Mouse (Mus musculus) limb, embryonic 12.5 days (tissue): ENCODE measurements at regions not wholly inside any gene's neighbourhood (a gene's known extent, or its start where the extent isn't known, plus 50 kb on each side); places are given as distances from the start of the nearest gene placed in this dataset.

Experiments
- ATAC-seq: fragments of 200-750 bp; cut with Nextera tagmentation; 2 replicates; pipeline ENCODE4 v1.8.0; 2017; ENCODE audit warnings: low read depth, moderate TSS enrichment; ENCODE audit not compliant: insufficient number of reproducible peaks, insufficient read depth, low FRiP score, low TSS enrichment
- H3K27ac ChIP-seq: fragments of 300-500 bp; sonication (generic); 2 replicates; pipeline ENCODE4 v1.5.1; 2016; ENCODE audit warnings: mild to moderate bottlenecking, moderate library complexity
- H3K27me3 ChIP-seq: fragments of 300-500 bp; sonication (generic); 2 replicates; pipeline ENCODE4 v1.6.1; 2016; ENCODE audit warnings: mild to moderate bottlenecking, moderate library complexity
- H3K36me3 ChIP-seq: fragments of 300-500 bp; sonication (generic); 2 replicates; pipeline ENCODE4 v1.6.1; 2016; ENCODE audit warnings: mild to moderate bottlenecking, moderate library complexity
- H3K4me1 ChIP-seq: fragments of 300-500 bp; sonication (generic); replicated peaks from 2 replicates; pipeline ENCODE4 v1.6.1; 2016
- H3K4me2 ChIP-seq: fragments of 300-500 bp; sonication (generic); 2 replicates; pipeline ENCODE4 v1.6.1; 2016; ENCODE audit warnings: mild to moderate bottlenecking, moderate library complexity
- H3K4me3 ChIP-seq: fragments of 300-500 bp; sonication (generic); replicated peaks from 2 replicates; pipeline ENCODE4 v1.5.1; 2016; ENCODE audit warnings: mild to moderate bottlenecking
- H3K9ac ChIP-seq: fragments of 300-500 bp; sonication (generic); replicated peaks from 2 replicates; pipeline ENCODE4 v1.6.1; 2016; ENCODE audit warnings: mild to moderate bottlenecking, moderate library complexity
- H3K9me3 ChIP-seq: fragments of 300-500 bp; sonication (generic); 2 replicates; pipeline ENCODE4 v1.6.1; 2016; ENCODE audit warnings: mild to moderate bottlenecking, moderate library complexity
- WGBS: fragments of 180-500 bp; shearing (Covaris S2); methylation state at CpG from one replicate; pipeline ENCODE4 v1.1.7; 2016; 5-methylcytosine and 5-hydroxymethylcytosine counted together

DNA sequence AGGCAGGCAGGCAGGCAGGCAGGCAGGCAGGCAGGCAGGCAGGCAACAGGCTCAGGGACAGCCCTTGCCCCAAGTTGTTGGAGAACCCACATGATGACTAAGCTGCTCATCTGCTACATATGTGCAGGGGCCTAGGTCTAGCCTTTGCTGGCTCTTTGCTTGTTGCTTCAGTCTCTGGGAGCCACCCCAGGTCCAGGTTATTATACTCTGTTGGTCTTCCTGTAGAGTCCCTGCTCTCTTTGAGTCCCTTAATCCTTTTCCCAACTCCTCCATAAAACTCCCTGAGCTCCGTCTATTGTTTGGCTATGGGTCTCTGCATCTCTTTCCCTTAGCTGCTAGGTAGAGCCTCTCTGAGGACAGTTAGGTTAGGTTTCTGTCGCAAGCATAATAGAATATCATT, 189.8 kb upstream of the Gm5148 start:
- Histone ChIP-seq H3K9me3 (no peaks in the 10 kb centered on the region), H3K4me3 (no peak overlapping the region), H3K27ac (no peak overlapping the region), H3K36me3 (no peaks in the 10 kb centered on the region), H3K4me1 (peaks cover 6% of the 10 kb centered on the region), H3K4me2 (no peak overlapping the region), H3K27me3 (no peaks in the 10 kb centered on the region), H3K9ac (no peak overlapping the region)
- no peak for ATAC-seq
- WGBS, result 89% methylated on average over 2 of the region's 2 CpGs

DNA sequence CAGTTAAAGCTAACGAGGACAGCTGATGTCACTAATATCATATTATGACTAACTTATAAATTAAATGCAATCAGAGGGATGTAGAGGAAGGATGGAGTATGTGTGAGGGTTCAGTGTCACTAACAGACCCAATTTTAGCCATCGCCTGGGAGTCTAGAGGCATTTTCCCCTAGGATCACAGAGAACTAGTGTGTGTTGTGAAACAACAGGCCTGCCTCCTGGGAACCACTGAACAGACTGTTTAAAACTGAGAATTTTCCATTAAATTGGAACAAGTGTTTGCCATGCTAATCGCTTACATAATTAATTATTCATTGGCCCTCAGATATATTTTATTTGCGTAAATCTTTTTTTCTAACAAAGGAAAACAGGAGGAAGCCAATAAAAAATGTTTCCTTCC, 185.5 kb upstream of the Gm5148 start:
- Histone ChIP-seq H3K27me3 (no peaks in the 10 kb centered on the region), H3K9ac (no peak overlapping the region), H3K4me3 (no peak overlapping the region), H3K36me3 (no peaks in the 10 kb centered on the region), H3K27ac (no peak overlapping the region), H3K4me1 (peaks cover 20% of the 10 kb centered on the region), H3K9me3 (no peaks in the 10 kb centered on the region), H3K4me2 (no peak overlapping the region)
- ATAC-seq, result no peak
- WGBS, result 91% methylated on average over 4 of the region's 4 CpGs

DNA sequence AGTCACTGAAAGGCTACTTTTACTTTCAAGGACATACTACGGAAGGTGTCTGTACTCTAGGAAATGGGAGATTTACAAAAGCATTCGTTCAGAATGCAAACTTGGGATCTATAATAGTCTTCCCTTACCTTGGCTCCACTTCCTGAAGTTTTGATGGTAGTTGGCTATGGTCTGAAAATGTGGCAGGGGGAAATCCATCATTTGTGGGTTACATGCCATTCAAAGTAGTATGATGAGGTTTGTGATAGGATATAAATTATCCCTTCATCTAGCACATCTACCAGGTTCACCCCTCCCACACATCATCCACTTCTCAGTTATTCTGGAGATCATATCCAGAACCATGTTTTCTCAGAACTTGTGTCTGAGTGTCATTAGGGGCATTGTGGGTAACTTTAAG, 184.7 kb upstream of the Gm5148 start:
- 89% methylated on average over 2 of the region's 2 CpGs for WGBS
- no peak overlapping the region for H3K4me3 ChIP-seq
- H3K4me1 ChIP-seq, result peaks cover 20% of the 10 kb centered on the region
- no peak overlapping the region for H3K27ac ChIP-seq
- ATAC-seq, result no peak
- H3K27me3 ChIP-seq, result no peaks in the 10 kb centered on the region
- no peaks in the 10 kb centered on the region for H3K9me3 ChIP-seq
- H3K9ac ChIP-seq, result no peak overlapping the region
- no peaks in the 10 kb centered on the region for H3K36me3 ChIP-seq
- no peak overlapping the region for H3K4me2 ChIP-seq

DNA sequence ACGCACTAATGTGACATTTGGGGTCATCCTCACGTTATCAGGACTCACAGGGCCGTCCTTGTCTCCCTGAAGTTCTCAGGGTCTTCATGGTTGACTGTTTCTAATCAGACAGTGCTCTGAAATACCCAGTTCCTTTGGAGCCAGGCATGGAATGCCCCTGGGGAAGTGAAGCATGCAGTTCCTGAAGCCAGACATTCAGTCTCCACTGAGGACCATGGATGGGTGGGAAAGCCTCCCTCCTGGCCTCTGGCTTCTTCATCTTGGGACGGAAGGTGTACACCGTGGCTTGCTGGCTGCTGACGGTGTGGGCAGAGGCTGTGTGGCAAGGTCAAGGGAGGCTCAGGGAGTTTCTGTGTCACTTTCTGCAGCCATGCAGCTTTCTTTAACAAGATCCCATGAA, 184.2 kb upstream of the Gm5148 start:
- no peaks in the 10 kb centered on the region for H3K36me3 ChIP-seq
- no peak for ATAC-seq
- WGBS, result 75% methylated on average over 6 of the region's 6 CpGs

DNA sequence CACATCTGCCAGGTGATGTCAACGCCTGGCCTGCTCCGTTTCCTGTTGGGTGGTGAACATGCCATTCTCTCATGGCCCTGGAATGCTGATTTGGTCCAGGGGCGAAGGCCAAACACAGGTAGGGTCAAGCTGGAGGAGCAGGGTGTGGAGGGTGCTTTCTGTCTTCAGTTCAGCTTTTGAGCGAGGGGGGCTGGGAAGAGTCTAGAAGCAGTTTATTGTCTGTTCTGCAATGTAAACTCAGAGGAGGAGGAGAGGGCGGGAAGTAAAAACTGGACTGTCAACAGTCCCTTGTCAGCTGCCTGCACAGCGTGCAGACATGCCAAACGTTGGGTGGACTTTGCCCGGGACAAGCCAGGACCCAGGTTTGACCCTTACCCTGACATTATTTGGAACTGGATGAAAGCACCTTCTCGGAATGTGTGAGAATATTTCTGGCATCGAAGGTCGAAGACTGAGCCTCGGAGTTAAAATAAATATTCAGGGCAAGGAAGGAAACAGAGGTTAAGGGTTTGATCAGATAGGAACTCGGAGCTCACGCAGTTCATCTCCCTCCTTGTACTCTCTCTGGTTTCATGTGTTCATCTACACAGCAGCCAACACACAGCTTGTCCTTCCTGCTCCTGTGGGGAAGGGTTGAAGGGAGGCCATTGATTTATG, 183.3 kb upstream of the Gm5148 start:
- no peak overlapping the region for H3K9ac ChIP-seq
- no peaks in the 10 kb centered on the region for H3K36me3 ChIP-seq
- H3K4me1 ChIP-seq, result peaks cover 20% of the 10 kb centered on the region
- no peaks in the 10 kb centered on the region for H3K9me3 ChIP-seq
- peak overlapping the region; percentile 59; the same call in 1 of the 2 replicates for H3K27ac ChIP-seq
- no peak for ATAC-seq
- WGBS, result 33% methylated on average over 14 of the region's 14 CpGs
- H3K4me2 ChIP-seq, result 0 out of 2 replicates have a peak overlapping the region, but pooled peaks have one; percentile 6
- no peak overlapping the region for H3K4me3 ChIP-seq
- H3K27me3 ChIP-seq, result no peaks in the 10 kb centered on the region

More for the DNA sequence above, 184.2 kb upstream of the Gm5148 start:
- H3K4me1 ChIP-seq, result peaks cover 20% of the 10 kb centered on the region
- H3K4me3 ChIP-seq, result no peak overlapping the region
- H3K27me3 ChIP-seq, result no peaks in the 10 kb centered on the region
- H3K9me3 ChIP-seq, result no peaks in the 10 kb centered on the region
- no peak overlapping the region for H3K9ac ChIP-seq
- H3K27ac ChIP-seq, result no peak overlapping the region
- H3K4me2 ChIP-seq, result no peak overlapping the region

DNA sequence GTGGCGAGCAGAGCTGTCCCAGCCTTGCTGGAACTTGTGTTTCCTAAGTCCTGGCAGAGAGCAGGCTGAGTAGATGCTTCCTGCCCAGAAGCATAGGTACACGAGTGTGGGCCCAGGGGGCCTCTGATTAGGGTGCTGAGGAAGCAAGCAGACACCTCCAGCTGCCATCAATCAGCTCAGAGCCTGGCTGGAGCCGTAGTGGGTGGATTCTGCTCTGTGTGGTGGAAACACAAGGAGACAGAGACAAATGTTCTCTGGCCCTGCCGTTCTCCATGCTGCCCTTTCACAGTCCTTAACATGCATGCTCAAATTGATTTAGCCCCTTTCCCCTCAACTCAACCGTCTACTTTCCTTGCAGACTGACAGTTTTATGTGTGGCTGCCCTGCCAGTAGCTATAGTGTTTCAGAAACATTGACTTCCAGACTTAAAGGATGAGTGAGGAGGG, 182.5 kb upstream of the Gm5148 start:
- peak; percentile 37; the same call in 1 of the 2 replicates for ATAC-seq
- no peak overlapping the region for H3K4me3 ChIP-seq
- H3K9ac ChIP-seq, result no peak overlapping the region
- H3K4me2 ChIP-seq, result 0 out of 2 replicates have a peak overlapping the region, but pooled peaks have one; percentile 6
- H3K9me3 ChIP-seq, result no peaks in the 10 kb centered on the region
- H3K27ac ChIP-seq, result peak overlapping the region; percentile 66; the same call in 1 of the 2 replicates
- H3K36me3 ChIP-seq, result no peaks in the 10 kb centered on the region
- H3K27me3 ChIP-seq, result no peaks in the 10 kb centered on the region
- H3K4me1 ChIP-seq, result peaks cover 20% of the 10 kb centered on the region
- 10% methylated on average over 5 of the region's 5 CpGs for WGBS

DNA sequence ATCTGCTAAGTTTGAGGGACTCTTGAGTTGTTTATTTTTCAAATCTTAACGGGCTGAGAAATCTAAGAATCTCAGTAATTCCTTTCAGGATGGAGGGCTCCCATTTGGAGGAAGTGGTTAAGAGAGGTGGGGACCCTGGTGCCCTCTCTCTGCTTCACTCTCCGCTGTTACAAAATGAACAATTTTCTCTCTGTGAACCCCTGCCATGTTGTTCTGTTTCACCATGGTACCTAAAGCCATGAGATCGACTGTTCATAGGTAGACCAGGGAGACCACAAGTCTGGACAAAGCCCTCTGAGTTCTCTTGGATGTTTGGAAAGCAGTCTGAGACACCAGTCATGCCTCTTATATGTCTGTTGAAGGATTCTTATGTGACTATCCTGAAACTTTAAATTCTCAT, 179.9 kb upstream of the Gm5148 start:
- Histone ChIP-seq H3K4me1 (peaks cover 20% of the 10 kb centered on the region), H3K27ac (no peak overlapping the region), H3K36me3 (no peaks in the 10 kb centered on the region), H3K27me3 (no peaks in the 10 kb centered on the region), H3K9me3 (no peaks in the 10 kb centered on the region), H3K4me3 (no peak overlapping the region), H3K4me2 (no peak overlapping the region), H3K9ac (no peak overlapping the region)
- WGBS, result 82% methylated on average over 3 of the region's 3 CpGs
- ATAC-seq, result no peak

DNA sequence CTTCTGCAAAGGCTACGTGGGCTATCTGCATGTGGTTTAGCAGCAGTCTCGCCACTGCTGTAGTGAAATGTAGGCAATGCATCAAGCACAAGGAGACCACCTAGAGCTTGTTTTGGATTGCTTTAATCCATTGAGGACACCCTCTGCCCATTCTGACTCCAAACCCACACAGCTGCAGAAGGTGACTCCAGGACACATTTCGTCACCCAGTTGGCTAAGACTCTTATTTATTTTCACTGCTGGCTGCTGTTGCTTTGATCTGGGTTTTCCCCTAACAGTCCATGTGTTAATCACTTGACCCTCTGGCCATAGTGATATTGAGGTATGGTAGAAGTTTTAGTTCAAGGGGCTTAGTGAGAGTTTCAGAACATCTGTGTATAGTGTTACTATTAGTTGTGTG, 179.2 kb upstream of the Gm5148 start:
- Histone ChIP-seq H3K36me3 (no peaks in the 10 kb centered on the region), H3K27ac (no peak overlapping the region), H3K4me3 (no peak overlapping the region), H3K4me2 (no peak overlapping the region), H3K27me3 (no peaks in the 10 kb centered on the region), H3K4me1 (peaks cover 19% of the 10 kb centered on the region), H3K9ac (no peak overlapping the region), H3K9me3 (no peaks in the 10 kb centered on the region)
- WGBS, result 58% methylated on average over 3 of the region's 3 CpGs
- ATAC-seq, result no peak

DNA sequence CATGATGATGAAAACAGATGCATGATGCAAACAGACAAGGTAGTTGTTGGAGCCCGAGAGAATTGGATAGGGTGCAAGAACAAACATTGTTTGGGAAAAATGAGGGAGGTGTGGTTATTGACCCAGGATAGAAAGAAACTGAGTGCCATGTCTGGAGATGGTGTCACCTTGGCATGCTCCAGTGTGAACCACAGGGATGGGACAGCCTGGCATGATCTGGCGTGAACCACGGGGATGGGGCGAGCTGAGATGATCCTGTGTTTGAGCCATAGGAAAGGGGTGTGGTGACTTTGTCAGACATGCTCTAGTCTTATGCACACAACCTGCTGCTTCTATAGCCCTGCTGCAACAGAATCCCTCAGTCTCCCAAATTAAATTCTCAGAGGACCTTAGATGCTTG, 178.7 kb upstream of the Gm5148 start:
- WGBS, result 91% methylated on average over 4 of the region's 4 CpGs
- Histone ChIP-seq H3K27ac (no peak overlapping the region), H3K4me3 (no peak overlapping the region), H3K36me3 (no peaks in the 10 kb centered on the region), H3K9ac (no peak overlapping the region), H3K9me3 (no peaks in the 10 kb centered on the region), H3K27me3 (no peaks in the 10 kb centered on the region), H3K4me1 (peaks cover 18% of the 10 kb centered on the region), H3K4me2 (no peak overlapping the region)
- no peak for ATAC-seq

DNA sequence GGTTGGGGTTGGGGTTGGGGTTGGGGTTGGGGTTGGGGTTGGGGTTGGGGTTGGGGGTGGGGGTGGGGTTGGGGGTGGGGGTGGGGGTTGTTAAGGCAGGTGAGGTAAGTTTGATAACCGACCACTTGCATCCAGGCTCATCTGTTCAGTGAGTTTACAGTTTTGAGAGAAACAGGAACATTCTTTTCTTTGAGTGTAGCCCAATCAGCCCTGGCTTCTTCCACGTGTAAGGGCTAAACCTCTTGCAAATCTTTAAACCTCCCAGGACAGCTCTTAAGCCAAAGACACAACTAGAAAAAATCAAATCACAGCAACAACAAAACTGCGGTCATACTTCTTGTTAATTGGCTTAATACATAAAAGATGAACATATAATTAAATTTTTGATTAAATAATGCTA, 173.1 kb upstream of the Gm5148 start:
- Histone ChIP-seq H3K4me1 (peaks cover 26% of the 10 kb centered on the region), H3K9me3 (0 out of 2 replicates have a peak, but pooled peaks cover 4% of the 10 kb centered on the region), H3K36me3 (no peaks in the 10 kb centered on the region), H3K27ac (peak overlapping the region; percentile 83), H3K4me3 (peak overlapping the region; percentile 21), H3K27me3 (no peaks in the 10 kb centered on the region), H3K4me2 (peak overlapping the region; percentile 55), H3K9ac (no peak overlapping the region)
- 22% methylated on average over 3 of the region's 3 CpGs for WGBS
- ATAC-seq, result 0 out of 2 replicates have a peak, but pooled peaks have one; percentile 7

DNA sequence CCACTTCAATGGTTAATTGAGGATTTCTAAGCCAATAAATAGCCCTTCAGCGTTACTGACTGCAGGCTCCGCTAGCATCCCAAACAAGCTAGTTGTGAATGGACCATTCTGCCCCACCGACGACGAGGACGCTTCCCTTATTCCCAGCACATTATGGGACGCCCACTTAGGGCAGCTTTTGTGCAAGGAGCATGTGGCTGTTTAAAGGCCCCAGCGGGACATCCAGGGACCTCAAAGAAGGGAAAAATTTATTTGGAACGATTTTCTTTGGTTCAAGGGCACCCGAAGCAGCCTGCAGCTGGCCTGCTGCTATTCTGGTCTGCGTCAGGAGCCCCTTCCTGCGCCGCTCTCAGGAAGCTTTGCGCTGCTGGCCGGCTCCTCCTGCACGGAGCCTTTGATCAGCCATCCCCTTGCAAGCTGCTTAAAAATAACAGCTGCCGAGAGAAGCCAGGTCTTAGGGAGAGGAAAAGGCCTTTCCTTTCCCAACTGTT, 172.6 kb upstream of the Gm5148 start:
- Histone ChIP-seq H3K9ac (no peak overlapping the region), H3K27ac (peak overlapping the region; percentile 83)

More for the DNA sequence above, 172.6 kb upstream of the Gm5148 start:
- ATAC-seq, result peak; percentile 87
- 3% methylated on average over 17 of the region's 17 CpGs for WGBS
- H3K36me3 ChIP-seq, result no peaks in the 10 kb centered on the region
- H3K4me2 ChIP-seq, result peak overlapping the region; percentile 55
- peaks cover 26% of the 10 kb centered on the region for H3K4me1 ChIP-seq
- peak overlapping the region; percentile 21 for H3K4me3 ChIP-seq
- no peaks in the 10 kb centered on the region for H3K27me3 ChIP-seq
- H3K9me3 ChIP-seq, result 0 out of 2 replicates have a peak, but pooled peaks cover 4% of the 10 kb centered on the region
